Mouse (Mus musculus): Measurements from ENCODE around the gene AL731706.2. TPM values are rescaled to one million over a fixed set of nuclear protein-coding genes. Genes with fewer than 3 reads are reported as not detected.
A peak's percentile ranks its signal among the peaks of the same experiment; 100 is the strongest.

The AL731706.2 gene
- total RNA-seq (2014; rRNA removed; ENCODE audit: low replicate concordance) (not detected in 2 replicates), polyA plus RNA-seq (2015; fragmentation: Nextera tagmentation; extraction: Ambion mirVana) (72.6 and 84.7 TPM in 2 replicates)

- WGBS = 92% methylated on average over 2 of the region's 2 CpGs
- Histone ChIP-seq H3K4me1 (ENCODE audit: control insufficient read depth, insufficient read depth) (peaks cover 7% of the 10 kb centered on the region), H3K27me3 (ENCODE audit: control insufficient read depth, insufficient read depth, low read length) (no peaks in the 10 kb centered on the region), H3K9ac (replicated peaks; ENCODE audit: low read depth, low read length) (no peak within 1 kb of the TSS), H3K27ac (ENCODE audit: low read depth) (no peak within 1 kb of the TSS), H3K4me3 (ENCODE audit: low read depth, low read length) (no peak within 1 kb of the TSS), H3K9me3 (replicated peaks; ENCODE audit: control insufficient read depth, low read length) (no peaks in the 10 kb centered on the region), H3K4me2 (ENCODE audit: low read depth, low read length) (no peak within 1 kb of the TSS), H3K36me3 (replicated peaks; ENCODE audit: control insufficient read depth, insufficient read depth, low read length) (peaks cover 50% of the 10 kb centered on the region)
- DNase-seq (ENCODE audit: low spot score) (no peak), ATAC-seq (ENCODE audit: insufficient read depth, low read depth) (no peak)
- TF ChIP-seq CTCF (IDR thresholded peaks at IDR 0.05; ENCODE audit: low read depth) (no peak), EP300 (IDR thresholded peaks at IDR 0.05; ENCODE audit: low read depth) (no peak)
Measured at GRCm38 (mm10) chr2:136885579-136885978, at the start of gene AL731706.2. TSS of gene AL731706.2 (minus strand) at chr2:136885679.

GRCm38 (mm10) chr2:136921003-136921408 lies 35.5 kb upstream of the AL731706.2 start:
- WGBS = 39% methylated on average over 4 of the region's 4 CpGs
- Histone ChIP-seq H3K4me2 (ENCODE audit: low read depth, low read length) (no peak overlapping the region), H3K27me3 (ENCODE audit: control insufficient read depth, insufficient read depth, low read length) (no peaks in the 10 kb centered on the region), H3K9me3 (replicated peaks; ENCODE audit: control insufficient read depth, low read length) (no peaks in the 10 kb centered on the region), H3K4me1 (ENCODE audit: control insufficient read depth, insufficient read depth) (peaks cover 10% of the 10 kb centered on the region), H3K4me3 (ENCODE audit: low read depth, low read length) (no peak overlapping the region), H3K9ac (replicated peaks; ENCODE audit: low read depth, low read length) (no peak overlapping the region), H3K27ac (ENCODE audit: low read depth) (peak overlapping the region; percentile 30; the same call in 1 of the 2 replicates), H3K36me3 (replicated peaks; ENCODE audit: control insufficient read depth, insufficient read depth, low read length) (no peaks in the 10 kb centered on the region)
- peak; percentile 47; the same call in 1 of the 2 replicates for ATAC-seq (ENCODE audit: insufficient read depth, low read depth)
- no peak for TF ChIP-seq CTCF (IDR thresholded peaks at IDR 0.05; ENCODE audit: low read depth)
- no peak for TF ChIP-seq EP300 (IDR thresholded peaks at IDR 0.05; ENCODE audit: low read depth)
- peak; percentile 16 for DNase-seq (ENCODE audit: low spot score)

- ATAC-seq (ENCODE audit: insufficient read depth, low read depth) (no peak), DNase-seq (ENCODE audit: low spot score) (no peak)
- H3K9ac ChIP-seq (replicated peaks; ENCODE audit: low read depth, low read length) = no peak overlapping the region
- no peak overlapping the region for H3K4me2 ChIP-seq (ENCODE audit: low read depth, low read length)
- peaks cover 10% of the 10 kb centered on the region for H3K4me1 ChIP-seq (ENCODE audit: control insufficient read depth, insufficient read depth)
- no peaks in the 10 kb centered on the region for H3K27me3 ChIP-seq (ENCODE audit: control insufficient read depth, insufficient read depth, low read length)
- H3K9me3 ChIP-seq (replicated peaks; ENCODE audit: control insufficient read depth, low read length) = no peaks in the 10 kb centered on the region
- no peak overlapping the region for H3K4me3 ChIP-seq (ENCODE audit: low read depth, low read length)
- H3K27ac ChIP-seq (ENCODE audit: low read depth) = no peak overlapping the region
- WGBS = 50% methylated on average over 3 of the region's 3 CpGs
- TF ChIP-seq CTCF (IDR thresholded peaks at IDR 0.05; ENCODE audit: low read depth) (no peak), EP300 (IDR thresholded peaks at IDR 0.05; ENCODE audit: low read depth) (no peak)
- no peaks in the 10 kb centered on the region for H3K36me3 ChIP-seq (replicated peaks; ENCODE audit: control insufficient read depth, insufficient read depth, low read length)
Measured at GRCm38 (mm10) chr2:136920257-136920993, 34.9 kb upstream of the AL731706.2 start.

GRCm38 (mm10) chr2:136919433-136919832 lies 34.0 kb upstream of the AL731706.2 start:
- no peak for ATAC-seq (ENCODE audit: insufficient read depth, low read depth)
- no peaks in the 10 kb centered on the region for H3K27me3 ChIP-seq (ENCODE audit: control insufficient read depth, insufficient read depth, low read length)
- WGBS = 89% methylated on average over 1 of the region's 1 CpGs
- DNase-seq (ENCODE audit: low spot score) = no peak
- no peak overlapping the region for H3K27ac ChIP-seq (ENCODE audit: low read depth)
- no peak overlapping the region for H3K4me3 ChIP-seq (ENCODE audit: low read depth, low read length)
- no peak overlapping the region for H3K4me2 ChIP-seq (ENCODE audit: low read depth, low read length)
- TF ChIP-seq CTCF (IDR thresholded peaks at IDR 0.05; ENCODE audit: low read depth) = no peak
- no peak for TF ChIP-seq EP300 (IDR thresholded peaks at IDR 0.05; ENCODE audit: low read depth)
- H3K36me3 ChIP-seq (replicated peaks; ENCODE audit: control insufficient read depth, insufficient read depth, low read length) = no peaks in the 10 kb centered on the region
- H3K9me3 ChIP-seq (replicated peaks; ENCODE audit: control insufficient read depth, low read length) = no peaks in the 10 kb centered on the region
- H3K4me1 ChIP-seq (ENCODE audit: control insufficient read depth, insufficient read depth) = peaks cover 10% of the 10 kb centered on the region
- H3K9ac ChIP-seq (replicated peaks; ENCODE audit: low read depth, low read length) = no peak overlapping the region

- Histone ChIP-seq H3K4me2 (ENCODE audit: low read depth, low read length) (no peak overlapping the region), H3K9me3 (replicated peaks; ENCODE audit: control insufficient read depth, low read length) (no peaks in the 10 kb centered on the region), H3K36me3 (replicated peaks; ENCODE audit: control insufficient read depth, insufficient read depth, low read length) (no peaks in the 10 kb centered on the region), H3K9ac (replicated peaks; ENCODE audit: low read depth, low read length) (no peak overlapping the region), H3K4me3 (ENCODE audit: low read depth, low read length) (no peak overlapping the region), H3K27ac (ENCODE audit: low read depth) (no peak overlapping the region), H3K4me1 (ENCODE audit: control insufficient read depth, insufficient read depth) (no peaks in the 10 kb centered on the region), H3K27me3 (ENCODE audit: control insufficient read depth, insufficient read depth, low read length) (no peaks in the 10 kb centered on the region)
- peak; percentile 62; the same call in 1 of the 2 replicates for ATAC-seq (ENCODE audit: insufficient read depth, low read depth)
- 37% methylated on average over 3 of the region's 3 CpGs for WGBS
- no peak for TF ChIP-seq EP300 (IDR thresholded peaks at IDR 0.05; ENCODE audit: low read depth)
- TF ChIP-seq CTCF (IDR thresholded peaks at IDR 0.05; ENCODE audit: low read depth) = peak; percentile 59
- peak; percentile 49 for DNase-seq (ENCODE audit: low spot score)
Measured at GRCm38 (mm10) chr2:136914334-136914902, 28.9 kb upstream of the AL731706.2 start.

Measured in heart, postnatal 0 days (tissue).